Mouse (Mus musculus) kidney, embryonic 16.5 days (tissue): ENCODE data around the gene Camk2b. TPM values are rescaled to one million over a fixed set of nuclear protein-coding genes. Genes with fewer than 3 reads are reported as not detected.
A peak's percentile ranks its signal among the peaks of the same experiment; 100 is the strongest.
"Not testable (repeated sequence)": the region's sequence is repeated elsewhere in the genome, so short reads cannot be mapped to it uniquely, and the experiment has no call there.

Experiments
- ATAC-seq: fragments of 200-750 bp; cut with Nextera tagmentation; 2 replicates; pipeline ENCODE4 v1.8.0; 2017; ENCODE audit warnings: moderate TSS enrichment; ENCODE audit not compliant: low FRiP score, low TSS enrichment
- H3K27ac ChIP-seq: fragments of 300-500 bp; sonication (generic); 2 replicates; pipeline ENCODE4 v1.5.1; 2014; ENCODE audit warnings: low read length
- H3K27me3 ChIP-seq: fragments of 300-500 bp; sonication (generic); 2 replicates; pipeline ENCODE4 v1.6.1; 2014; ENCODE audit warnings: low read length, control low read depth, mixed read lengths; ENCODE audit not compliant: insufficient read depth
- H3K36me3 ChIP-seq: fragments of 300-500 bp; sonication (generic); 2 replicates; pipeline ENCODE4 v1.6.1; 2014; ENCODE audit warnings: low read length, control low read depth, mixed read lengths; ENCODE audit not compliant: insufficient read depth
- H3K4me1 ChIP-seq: fragments of 300-500 bp; sonication (generic); 2 replicates; pipeline ENCODE4 v1.6.1; 2014; ENCODE audit warnings: low read length, control low read depth, mixed read lengths; ENCODE audit not compliant: insufficient read depth
- H3K4me2 ChIP-seq: fragments of 300-500 bp; sonication (generic); replicated peaks from 2 replicates; pipeline ENCODE4 v1.6.1; 2014; ENCODE audit warnings: low read depth, low read length
- H3K4me3 ChIP-seq: fragments of 300-500 bp; sonication (generic); 2 replicates; pipeline ENCODE4 v1.5.1; 2014; ENCODE audit warnings: mild to moderate bottlenecking, low read length
- H3K9ac ChIP-seq: fragments of 300-500 bp; sonication (generic); replicated peaks from 2 replicates; pipeline ENCODE4 v1.6.1; 2014; ENCODE audit warnings: low read length
- H3K9me3 ChIP-seq: fragments of 300-500 bp; sonication (generic); 2 replicates; pipeline ENCODE4 v1.6.1; 2016; ENCODE audit warnings: low read length, control low read depth
- WGBS: fragments of 180-500 bp; shearing (Covaris S2); extraction: QIAGEN DNeasy Blood & Tissue Kit; methylation state at CpG from one replicate; pipeline ENCODE4 v1.1.7; 2014; 5-methylcytosine and 5-hydroxymethylcytosine counted together
- polyA plus RNA-seq: library from polyadenylated mRNA; unstranded; fragments of >200 nt; fragmentation: Nextera tagmentation; extraction: Ambion mirVana; gene quantifications from 2 replicates; pipeline ENCODE4 v1.2.1, GENCODE M21; 2015

The Camk2b gene
- polyA plus RNA-seq, 1 experiment from 2014 or later = 4.1 TPM

GRCm38 (mm10) chr11:6018218-6019010 is 47.7 kb downstream of the Camk2b start:
- H3K4me1 ChIP-seq = peaks cover 35% of the 10 kb centered on the region
- H3K9ac ChIP-seq = no peak overlapping the region
- H3K36me3 ChIP-seq = no peaks in the 10 kb centered on the region
- WGBS = 37% methylated on average over 7 of the region's 7 CpGs
- H3K27ac ChIP-seq = no peak overlapping the region; the same call in 1 of the 2 replicates
- H3K9me3 ChIP-seq = no peaks in the 10 kb centered on the region
- ATAC-seq = peak; percentile 39; the same call in 1 of the 2 replicates
- H3K4me2 ChIP-seq = no peak overlapping the region
- no peaks in the 10 kb centered on the region for H3K27me3 ChIP-seq
- H3K4me3 ChIP-seq = no peak overlapping the region

DNA sequence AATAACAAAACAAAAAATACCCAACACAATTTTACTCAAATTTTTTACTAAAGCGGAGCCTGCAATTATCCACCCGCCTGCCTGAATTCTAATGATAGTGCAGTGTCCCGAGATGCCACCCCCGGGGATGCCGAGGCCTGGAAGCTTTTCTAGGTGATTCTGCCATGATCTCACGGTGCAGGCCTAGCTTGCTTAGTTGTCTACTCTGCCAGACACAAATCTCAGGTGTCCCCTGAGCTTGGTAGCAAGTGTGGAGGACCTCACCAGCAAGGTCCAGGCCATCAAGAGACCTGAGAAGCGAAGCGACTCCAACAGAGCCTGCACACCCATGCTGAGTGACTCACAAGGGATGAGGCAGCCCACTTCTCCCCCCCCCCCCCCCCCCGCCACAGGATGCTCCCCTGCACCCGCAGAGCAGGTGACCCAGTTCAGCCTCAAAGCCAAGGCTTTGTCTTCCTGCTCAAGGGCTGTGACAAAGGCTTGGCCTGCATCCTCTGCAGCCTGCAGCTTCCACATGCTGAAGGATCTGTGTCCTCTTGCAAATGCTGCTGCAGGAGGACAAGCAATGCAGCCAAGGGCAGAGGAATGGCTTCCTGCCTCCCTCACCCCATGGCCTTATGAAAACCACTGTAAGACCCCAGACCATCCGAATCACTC is 48.5 kb downstream of the Camk2b start:
- H3K9me3 ChIP-seq = no peaks in the 10 kb centered on the region
- H3K27me3 ChIP-seq = no peaks in the 10 kb centered on the region
- no peaks in the 10 kb centered on the region for H3K36me3 ChIP-seq
- no peak for ATAC-seq
- no peak overlapping the region for H3K27ac ChIP-seq
- peaks cover 35% of the 10 kb centered on the region for H3K4me1 ChIP-seq
- no peak overlapping the region for H3K4me3 ChIP-seq
- no peak overlapping the region for H3K4me2 ChIP-seq
- WGBS = 72% methylated on average over 10 of the region's 11 CpGs
- no peak overlapping the region for H3K9ac ChIP-seq

- H3K27ac ChIP-seq = no peak overlapping the region
- 63% methylated on average over 9 of the region's 9 CpGs for WGBS
- ATAC-seq = no peak
Observed at GRCm38 (mm10) chr11:6016797-6017395, 49.3 kb downstream of the Camk2b start.

DNA sequence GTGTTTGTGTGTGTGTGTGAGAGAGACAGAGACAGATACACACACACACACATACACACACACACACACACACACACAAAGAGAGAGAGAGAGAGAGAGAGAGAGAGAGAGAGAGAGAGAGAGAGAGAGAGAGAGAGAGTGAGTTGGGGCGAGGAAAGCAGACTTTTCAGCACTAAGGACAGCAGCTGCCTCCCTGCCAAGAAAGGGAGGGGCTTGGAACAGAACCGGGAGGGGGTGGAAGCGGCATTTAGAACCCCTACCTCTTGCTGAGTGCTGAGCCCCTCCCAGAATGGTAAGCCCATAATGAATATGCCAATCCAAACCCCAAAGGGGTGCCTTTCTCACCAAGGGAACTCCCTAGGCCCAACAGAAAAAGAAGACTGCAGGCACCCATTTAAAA is 49.8 kb downstream of the Camk2b start:
- Histone ChIP-seq H3K4me3 (no peak overlapping the region), H3K36me3 (no peaks in the 10 kb centered on the region), H3K9me3 (no peaks in the 10 kb centered on the region), H3K4me1 (peaks cover 25% of the 10 kb centered on the region), H3K27me3 (no peaks in the 10 kb centered on the region), H3K27ac (no peak overlapping the region), H3K4me2 (no peak overlapping the region), H3K9ac (no peak overlapping the region)
- ATAC-seq = no peak
- WGBS = 2% methylated on average over 3 of the region's 3 CpGs

More at GRCm38 (mm10) chr11:6016797-6017395, 49.3 kb downstream of the Camk2b start:
- Histone ChIP-seq H3K9ac (no peak overlapping the region), H3K4me2 (no peak overlapping the region), H3K9me3 (no peaks in the 10 kb centered on the region), H3K27me3 (no peaks in the 10 kb centered on the region), H3K4me1 (peaks cover 31% of the 10 kb centered on the region), H3K36me3 (no peaks in the 10 kb centered on the region), H3K4me3 (no peak overlapping the region)

GRCm38 (mm10) chr11:6015011-6015431 is 51.1 kb downstream of the Camk2b start:
- no peak overlapping the region for H3K4me2 ChIP-seq
- no peaks in the 10 kb centered on the region for H3K36me3 ChIP-seq
- ATAC-seq = no peak
- no peaks in the 10 kb centered on the region for H3K27me3 ChIP-seq
- H3K27ac ChIP-seq = no peak overlapping the region
- H3K9me3 ChIP-seq = no peaks in the 10 kb centered on the region
- WGBS = 77% methylated on average over 6 of the region's 6 CpGs
- H3K4me3 ChIP-seq = no peak overlapping the region
- H3K9ac ChIP-seq = no peak overlapping the region
- H3K4me1 ChIP-seq = peaks cover 13% of the 10 kb centered on the region; the same call in 1 of the 2 replicates

DNA sequence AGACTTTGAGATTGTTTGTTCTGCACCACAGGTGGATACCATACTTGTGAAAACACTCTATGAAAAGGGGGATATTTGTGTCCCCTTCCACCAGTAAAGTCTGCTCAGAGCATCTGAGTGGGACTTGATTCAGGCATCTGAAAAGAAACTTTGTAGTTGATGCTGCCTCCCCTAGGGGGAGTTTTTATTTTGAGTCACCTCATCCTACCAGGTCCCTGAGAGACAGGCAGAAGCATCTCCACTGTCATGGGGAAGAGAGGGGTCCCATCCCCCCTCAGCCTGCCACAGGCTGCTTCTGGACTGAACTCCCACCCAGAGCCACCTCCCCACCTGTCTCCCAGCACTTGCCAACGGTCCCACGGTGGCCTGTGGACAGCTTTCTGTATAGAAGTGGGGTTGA is 52.8 kb downstream of the Camk2b start:
- Histone ChIP-seq H3K36me3 (no peaks in the 10 kb centered on the region), H3K4me3 (no peak overlapping the region), H3K9ac (no peak overlapping the region), H3K4me2 (no peak overlapping the region), H3K27me3 (no peaks in the 10 kb centered on the region), H3K27ac (no peak overlapping the region), H3K9me3 (no peaks in the 10 kb centered on the region), H3K4me1 (0 out of 2 replicates have a peak, but pooled peaks cover 2% of the 10 kb centered on the region)
- WGBS = 58% methylated on average over 2 of the region's 2 CpGs
- ATAC-seq = no peak

- no peak overlapping the region for H3K9ac ChIP-seq
- H3K36me3 ChIP-seq = no peaks in the 10 kb centered on the region
- no peaks in the 10 kb centered on the region for H3K27me3 ChIP-seq
- H3K4me2 ChIP-seq = no peak overlapping the region
- 91% methylated on average over 3 of the region's 3 CpGs for WGBS
- H3K4me3 ChIP-seq = no peak overlapping the region
- H3K9me3 ChIP-seq = no peaks in the 10 kb centered on the region
- no peaks in the 10 kb centered on the region for H3K4me1 ChIP-seq
- no peak overlapping the region for H3K27ac ChIP-seq
- ATAC-seq = no peak
Observed at GRCm38 (mm10) chr11:6011879-6012278, 54.3 kb downstream of the Camk2b start.

- H3K4me1 ChIP-seq, H3K9me3 ChIP-seq, H3K27ac ChIP-seq, H3K36me3 ChIP-seq, ATAC-seq, H3K4me3 ChIP-seq, H3K9ac ChIP-seq, H3K4me2 ChIP-seq, H3K27me3 ChIP-seq: not testable (repeated sequence)
- 90% methylated on average over 2 of the region's 18 CpGs for WGBS
Observed at GRCm38 (mm10) chr11:6010751-6011482, 55.2 kb downstream of the Camk2b start.

DNA sequence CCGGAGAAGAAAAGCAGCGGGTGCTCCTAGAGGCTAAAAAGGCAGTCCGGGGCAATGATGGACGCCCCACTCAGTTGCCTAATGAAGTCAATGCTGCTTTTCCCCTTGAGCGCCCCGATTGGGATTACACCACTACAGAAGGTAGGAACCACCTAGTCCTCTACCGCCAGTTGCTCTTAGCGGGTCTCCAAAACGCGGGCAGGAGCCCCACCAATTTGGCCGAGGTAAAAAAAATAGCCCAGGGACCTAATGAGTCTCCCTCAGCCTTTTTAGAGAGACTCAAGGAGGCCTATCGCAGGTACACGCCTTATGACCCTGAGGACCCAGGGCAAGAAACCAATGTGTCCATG is 58.4 kb downstream of the Camk2b start:
- H3K27ac ChIP-seq, H3K36me3 ChIP-seq, H3K9me3 ChIP-seq, H3K27me3 ChIP-seq, ATAC-seq, H3K4me1 ChIP-seq: not testable (repeated sequence)
- peak overlapping the region; percentile 46; the same call in 1 of the 2 replicates for H3K9ac ChIP-seq
- peak overlapping the region; percentile 45 for H3K4me2 ChIP-seq
- WGBS = 19% methylated on average over 9 of the region's 13 CpGs
- H3K4me3 ChIP-seq = peak overlapping the region; percentile 43
